8 mouse cellular contexts compared by ENCODE assay signal in the genomic region with DNA sequence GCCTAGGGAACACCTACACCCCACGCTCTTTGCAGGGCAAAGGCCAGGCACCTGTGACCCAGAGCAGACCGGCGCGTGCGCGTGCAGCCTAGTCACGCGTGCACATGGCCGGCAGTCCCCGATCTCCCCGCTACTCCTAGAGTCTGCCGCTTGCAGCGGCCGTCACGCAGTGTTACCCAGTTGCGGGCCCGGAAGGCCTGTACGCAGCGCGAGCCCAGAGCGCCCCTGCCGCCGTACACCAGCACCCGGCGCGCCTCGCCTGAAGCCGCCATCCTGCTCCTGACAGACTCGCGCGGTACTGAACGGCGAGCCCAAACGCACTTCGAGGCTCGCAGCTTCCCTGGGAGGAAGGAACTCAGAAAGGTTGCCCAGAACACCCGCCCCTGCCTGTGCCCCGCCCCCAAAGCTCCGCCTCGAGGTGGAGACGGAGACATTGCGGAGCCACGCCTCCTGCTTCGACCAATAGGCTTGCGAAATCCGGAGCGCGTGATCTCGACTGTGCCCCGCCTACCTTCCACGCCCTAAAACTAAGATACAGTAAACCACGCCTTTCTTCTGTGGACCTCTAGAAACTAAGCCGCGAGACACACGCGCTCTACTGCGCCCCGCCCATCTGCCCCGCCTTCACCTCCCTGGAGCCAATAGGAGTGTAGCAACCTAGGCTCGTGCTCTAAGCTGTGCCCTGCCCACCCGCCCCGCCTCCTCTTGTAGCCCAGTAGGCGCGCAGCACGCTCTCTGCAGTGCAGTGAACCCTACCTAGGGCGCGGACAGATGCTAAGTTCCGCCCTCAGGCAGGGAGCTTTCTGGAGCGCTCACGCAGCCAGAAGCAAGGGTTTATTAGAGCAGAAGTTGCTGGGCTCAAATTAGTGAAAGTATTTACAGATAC. TPM values are rescaled to one million over a fixed set of nuclear protein-coding genes. Genes with fewer than 3 reads are reported as not detected.
A peak's percentile ranks its signal among the peaks of the same experiment; 100 is the strongest.
DNase-seq lines count a peak whose midpoint lies in the region; ATAC-seq lines count a peak whose summit lies in the region.

Gene Qdpr (minus strand): TSS at position 406 of the 886 bp plus-strand sequence.

- peak within 1 kb of the TSS; percentile 81 for H3K27ac ChIP-seq in hindbrain, embryonic 15.5 days (replicated peaks)

- peak; percentile 100 for ATAC-seq in hindbrain, embryonic 15.5 days (ENCODE audit: low FRiP score, low read depth)

- peaks cover 21% of the 10 kb centered on the region for H3K4me1 ChIP-seq in hindbrain, embryonic 15.5 days (replicated peaks)

- H3K9ac ChIP-seq in hindbrain, embryonic 15.5 days = peak within 1 kb of the TSS; percentile 79

- H3K27me3 ChIP-seq in hindbrain, embryonic 15.5 days = 0 out of 2 replicates have a peak, but pooled peaks cover 3% of the 10 kb centered on the region

- no peaks in the 10 kb centered on the region for H3K36me3 ChIP-seq in hindbrain, embryonic 15.5 days

- peak within 1 kb of the TSS; percentile 75 for H3K4me3 ChIP-seq in hindbrain, embryonic 15.5 days

- under 1% methylated on average over 70 of the region's 70 CpGs for WGBS in hindbrain, embryonic 15.5 days

- DNase-seq in T-cell, adult 2 months (ENCODE audit: low spot score) = peak; percentile 97
- DNase-seq in cerebellum, postnatal 36 days = peak; percentile 88 to 92
- DNase-seq in frontal cortex, postnatal 36 days (ENCODE audit: low spot score in 2 of 2) = peak; percentile 87 to 95
- peak; percentile 97 for DNase-seq in left cerebral cortex, adult 11 months (ENCODE audit: low spot score)
- peak; percentile 97 for DNase-seq in lung, postnatal 4 days
- peak; percentile 97 for DNase-seq in retina, postnatal 7 days (ENCODE audit: low read depth, low spot score)
- peak; percentile 66 for DNase-seq in urinary bladder, adult 2 months (ENCODE audit: low spot score)

- no peaks in the 10 kb centered on the region for H3K9me3 ChIP-seq in hindbrain, embryonic 15.5 days

- peak within 1 kb of the TSS; percentile 96 for H3K4me2 ChIP-seq in hindbrain, embryonic 15.5 days

RNA-seq across cellular contexts. Expression of gene Qdpr, which starts in this region (rescaled TPM):
- 131 and 132 TPM in 2 replicates for polyA plus RNA-seq in hindbrain, embryonic 15.5 days (2015; fragmentation: Nextera tagmentation; extraction: Ambion mirVana)
- 66.4 and 68.1 TPM in 2 replicates for polyA plus RNA-seq in urinary bladder, adult 2 months (2012; rRNA removed)

Comparison
In these comparisons a context has a peak if more than half of its experiments do, and no peak if none do; other contexts are left out.
1. Peak in every context shown above with its lines: DNase-seq, ATAC-seq, H3K4me3 ChIP-seq and H3K27ac ChIP-seq.